Mouse (Mus musculus): ENCODE measurements around the gene Ccdc97. TPM values are rescaled to one million over a fixed set of nuclear protein-coding genes. Genes with fewer than 3 reads are reported as not detected.

Gene Ccdc97
- total RNA-seq, 2 experiments from 2014 or later = 49.4 to 51.5 TPM

GRCm38 (mm10) chr7:25690051-25690450 is 28.8 kb downstream of the Ccdc97 start:
- no peak for DNase-seq (ENCODE audit: low spot score in 2 of 2)

- DNase-seq (ENCODE audit: low spot score in 2 of 2) = no peak
Measured at GRCm38 (mm10) chr7:25689603-25690021, 29.3 kb downstream of the Ccdc97 start.

- DNase-seq (ENCODE audit: low spot score in 2 of 2) = peak in 1 of 2 experiments; percentile 58
Measured at GRCm38 (mm10) chr7:25688810-25689586, 29.9 kb downstream of the Ccdc97 start.

GRCm38 (mm10) chr7:25687811-25688401 is 31.0 kb downstream of the Ccdc97 start:
- no peak for DNase-seq (ENCODE audit: low spot score in 2 of 2)

- peak; percentile 40 to 59 for DNase-seq (ENCODE audit: low spot score in 2 of 2)
Measured at GRCm38 (mm10) chr7:25686680-25687531, 32.0 kb downstream of the Ccdc97 start, which contains the start of gene Tgfb1. Tgfb1 (plus strand) TSS chr7:25687002.

GRCm38 (mm10) chr7:25685926-25686470 is 32.9 kb downstream of the Ccdc97 start:
- DNase-seq (ENCODE audit: low spot score in 2 of 2) = no peak

- DNase-seq (ENCODE audit: low spot score in 2 of 2) = no peak
Measured at GRCm38 (mm10) chr7:25684659-25685058, 34.2 kb downstream of the Ccdc97 start.

- no peak for DNase-seq (ENCODE audit: low spot score in 2 of 2)
Measured at GRCm38 (mm10) chr7:25683474-25684180, 35.3 kb downstream of the Ccdc97 start.

- no peak for DNase-seq (ENCODE audit: low spot score in 2 of 2)
Measured at GRCm38 (mm10) chr7:25681341-25682231, 37.3 kb downstream of the Ccdc97 start.

- peak; percentile 94 for DNase-seq (ENCODE audit: low spot score in 2 of 2)
Measured at GRCm38 (mm10) chr7:25680514-25681258, 38.2 kb downstream of the Ccdc97 start, which contains the start of gene B9d2. B9d2 (plus strand) TSS chr7:25680780.

- no peak for DNase-seq (ENCODE audit: low spot score in 2 of 2)
Measured at GRCm38 (mm10) chr7:25679971-25680370, 38.9 kb downstream of the Ccdc97 start.

GRCm38 (mm10) chr7:25677013-25677412 is 41.9 kb downstream of the Ccdc97 start:
- no peak for DNase-seq (ENCODE audit: low spot score in 2 of 2)

GRCm38 (mm10) chr7:25676085-25676781 is 42.7 kb downstream of the Ccdc97 start:
- peak in 1 of 2 experiments; percentile 41 for DNase-seq (ENCODE audit: low spot score in 2 of 2)

GRCm38 (mm10) chr7:25675405-25675804 is 43.5 kb downstream of the Ccdc97 start:
- DNase-seq (ENCODE audit: low spot score in 2 of 2) = no peak

- no peak for DNase-seq (ENCODE audit: low spot score in 2 of 2)
Measured at GRCm38 (mm10) chr7:25674719-25675300, 44.1 kb downstream of the Ccdc97 start, which contains the start of gene Tmem91. Tmem91 (minus strand) TSS chr7:25675166.

- no peak for DNase-seq (ENCODE audit: low spot score in 2 of 2)
Measured at GRCm38 (mm10) chr7:25674297-25674696, 44.6 kb downstream of the Ccdc97 start.

GRCm38 (mm10) chr7:25672442-25672841 is 46.4 kb downstream of the Ccdc97 start:
- no peak for DNase-seq (ENCODE audit: low spot score in 2 of 2)

- DNase-seq (ENCODE audit: low spot score in 2 of 2) = no peak
Measured at GRCm38 (mm10) chr7:25671686-25672085, 47.2 kb downstream of the Ccdc97 start.

All from adrenal gland, postnatal 4 days (tissue).